Mouse (Mus musculus) midbrain, embryonic 15.5 days (tissue): ENCODE results near the gene Avil. TPM values are rescaled to one million over a fixed set of nuclear protein-coding genes. Genes with fewer than 3 reads are reported as not detected.

Experiments used
- ATAC-seq: fragments of 200-750 bp; cut with Nextera tagmentation; replicated peaks from 2 replicates; pipeline ENCODE4 v1.8.0; 2017; ENCODE audit warnings: moderate TSS enrichment
- H3K27ac ChIP-seq: fragments of 300-500 bp; sonication (generic); 2 replicates; pipeline ENCODE4 v1.5.1; 2015; ENCODE audit warnings: mild to moderate bottlenecking, inconsistent platforms
- H3K27me3 ChIP-seq: fragments of 300-500 bp; sonication (generic); replicated peaks from 2 replicates; pipeline ENCODE4 v1.6.1; 2015; ENCODE audit warnings: inconsistent platforms
- H3K36me3 ChIP-seq: fragments of 300-500 bp; sonication (generic); replicated peaks from 2 replicates; pipeline ENCODE4 v1.6.1; 2015; ENCODE audit warnings: inconsistent platforms
- H3K4me1 ChIP-seq: fragments of 300-500 bp; sonication (generic); 2 replicates; pipeline ENCODE4 v1.6.1; 2015; ENCODE audit warnings: inconsistent platforms
- H3K4me2 ChIP-seq: fragments of 300-500 bp; sonication (generic); 2 replicates; pipeline ENCODE4 v1.6.1; 2015; ENCODE audit warnings: inconsistent platforms, mild to moderate bottlenecking, moderate library complexity
- H3K4me3 ChIP-seq: fragments of 300-500 bp; sonication (generic); 2 replicates; pipeline ENCODE4 v1.5.1; 2015; ENCODE audit warnings: mild to moderate bottlenecking, inconsistent platforms
- H3K9ac ChIP-seq: fragments of 300-500 bp; sonication (generic); 2 replicates; pipeline ENCODE4 v1.6.1; 2015; ENCODE audit warnings: mild to moderate bottlenecking, inconsistent platforms
- H3K9me3 ChIP-seq: fragments of 300-500 bp; sonication (generic); 2 replicates; pipeline ENCODE4 v1.6.1; 2016; ENCODE audit warnings: inconsistent platforms
- WGBS: fragments of 180-500 bp; shearing (Covaris S2); methylation state at CpG from one replicate; pipeline ENCODE4 v1.1.7; 2015; ENCODE audit warnings: mixed read lengths; 5-methylcytosine and 5-hydroxymethylcytosine counted together
- microRNA counts: library from miRNA; unstranded; fragments of <30 nt; microRNA quantifications from one replicate; lab custom pipeline; 2016
- microRNA-seq: library from miRNA; unstranded; fragments of <30 nt; microRNA quantifications from one replicate; pipeline ENCODE4, GENCODE M21; 2016
- polyA plus RNA-seq: library from polyadenylated mRNA; unstranded; fragments of >200 nt; fragmentation: Nextera tagmentation; extraction: Ambion mirVana; gene quantifications from 2 replicates; pipeline ENCODE4 v1.2.1, GENCODE M21; 2015

Avil gene
- polyA plus RNA-seq, 1 experiment from 2014 or later = 2.2 TPM

DNA sequence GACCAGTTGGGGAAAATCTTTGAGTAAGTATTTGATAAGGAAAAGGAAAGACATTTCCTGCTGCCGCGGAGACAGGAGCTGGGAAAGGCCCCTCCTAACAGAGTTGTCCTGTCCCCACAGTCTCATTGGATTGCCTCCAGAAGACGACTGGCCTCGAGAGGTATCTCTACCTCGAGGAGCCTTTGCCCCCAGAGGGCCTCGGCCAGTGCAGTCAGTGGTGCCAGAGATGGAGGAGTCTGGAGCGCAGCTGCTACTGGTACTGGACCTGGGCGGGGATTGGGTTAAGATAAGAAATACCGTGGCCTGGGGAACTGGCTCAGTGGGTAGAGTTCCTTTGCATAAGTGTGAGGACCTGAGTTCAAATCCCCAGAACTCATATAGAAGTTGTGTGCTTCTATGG lies 65.5 kb downstream of the Avil start:
- Histone ChIP-seq H3K4me2 (no peak overlapping the region), H3K36me3 (peaks cover 36% of the 10 kb centered on the region), H3K9ac (no peak overlapping the region), H3K27me3 (no peaks in the 10 kb centered on the region), H3K27ac (no peak overlapping the region), H3K4me1 (peaks cover 58% of the 10 kb centered on the region), H3K4me3 (no peak overlapping the region), H3K9me3 (no peaks in the 10 kb centered on the region)
- no peak for ATAC-seq
- 89% methylated on average over 9 of the region's 9 CpGs for WGBS

DNA sequence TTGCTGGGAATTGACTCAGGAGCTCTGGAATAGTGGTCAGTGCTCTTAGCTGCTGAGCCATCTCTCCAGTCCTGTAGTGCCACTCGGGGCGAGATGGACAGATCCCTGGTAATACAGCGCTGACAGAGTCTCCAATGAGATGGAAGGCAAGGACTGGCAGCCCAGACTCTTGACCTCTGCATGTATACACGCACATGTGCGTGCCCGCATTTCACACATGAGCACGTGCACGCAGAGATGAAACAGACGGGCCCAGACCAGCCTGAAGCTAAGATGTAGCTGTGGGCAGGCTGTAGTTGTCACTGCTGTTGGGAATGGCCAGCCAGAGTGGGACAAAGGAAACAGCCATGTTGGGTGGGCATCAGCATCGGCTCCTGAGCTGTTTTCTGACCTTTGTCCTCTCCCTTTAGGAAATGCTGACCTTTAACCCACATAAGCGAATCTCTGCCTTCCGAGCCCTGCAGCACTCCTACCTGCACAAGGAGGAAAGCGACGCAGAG lies 66.1 kb downstream of the Avil start:
- no peaks in the 10 kb centered on the region for H3K9me3 ChIP-seq
- no peak overlapping the region for H3K4me3 ChIP-seq
- H3K4me2 ChIP-seq = no peak overlapping the region
- no peak overlapping the region for H3K27ac ChIP-seq
- H3K9ac ChIP-seq = no peak overlapping the region
- H3K36me3 ChIP-seq = peaks cover 36% of the 10 kb centered on the region
- WGBS = 92% methylated on average over 14 of the region's 14 CpGs
- no peak for ATAC-seq
- H3K27me3 ChIP-seq = no peaks in the 10 kb centered on the region
- H3K4me1 ChIP-seq = peaks cover 57% of the 10 kb centered on the region

DNA sequence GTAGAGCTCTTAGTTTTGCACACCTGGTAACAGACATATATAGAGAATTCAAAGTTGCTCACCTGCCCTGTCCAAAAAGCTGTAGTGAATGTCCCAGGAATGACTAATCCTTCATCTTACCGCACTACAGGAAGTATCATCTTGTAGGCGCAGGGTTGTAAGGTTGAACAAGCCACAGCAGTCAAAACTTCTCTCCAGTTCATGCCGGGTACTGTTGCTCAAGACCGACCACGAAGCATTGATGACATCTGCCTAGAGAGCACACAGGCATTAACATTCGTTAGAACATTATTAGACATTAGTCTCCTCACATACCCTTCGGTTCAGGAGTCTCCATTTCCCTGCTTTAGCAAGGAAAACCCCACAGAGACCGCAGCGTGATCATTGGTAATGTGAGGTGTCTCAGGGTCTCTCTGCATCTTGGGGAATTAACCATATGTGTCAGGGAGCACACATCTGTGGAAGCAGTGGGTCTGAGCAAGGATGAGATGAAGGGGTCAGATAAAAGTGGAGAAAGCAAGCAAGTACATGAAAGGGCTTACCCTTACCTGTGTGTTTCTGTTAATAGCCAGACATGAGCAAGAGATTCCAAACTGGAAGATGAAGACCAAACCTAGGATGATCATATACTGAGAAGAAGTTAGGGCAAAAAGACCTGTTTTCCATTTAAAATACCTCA lies 68.0 kb downstream of the Avil start:
- Histone ChIP-seq H3K4me3 (peak overlapping the region; percentile 78), H3K9me3 (no peaks in the 10 kb centered on the region), H3K36me3 (peaks cover 36% of the 10 kb centered on the region), H3K9ac (peak overlapping the region; percentile 62; the same call in 1 of the 2 replicates), H3K27me3 (no peaks in the 10 kb centered on the region), H3K27ac (peak overlapping the region; percentile 27; the same call in 1 of the 2 replicates), H3K4me2 (peak overlapping the region; percentile 77), H3K4me1 (peaks cover 44% of the 10 kb centered on the region)
- WGBS = 81% methylated on average over 9 of the region's 9 CpGs
- no peak for ATAC-seq

DNA sequence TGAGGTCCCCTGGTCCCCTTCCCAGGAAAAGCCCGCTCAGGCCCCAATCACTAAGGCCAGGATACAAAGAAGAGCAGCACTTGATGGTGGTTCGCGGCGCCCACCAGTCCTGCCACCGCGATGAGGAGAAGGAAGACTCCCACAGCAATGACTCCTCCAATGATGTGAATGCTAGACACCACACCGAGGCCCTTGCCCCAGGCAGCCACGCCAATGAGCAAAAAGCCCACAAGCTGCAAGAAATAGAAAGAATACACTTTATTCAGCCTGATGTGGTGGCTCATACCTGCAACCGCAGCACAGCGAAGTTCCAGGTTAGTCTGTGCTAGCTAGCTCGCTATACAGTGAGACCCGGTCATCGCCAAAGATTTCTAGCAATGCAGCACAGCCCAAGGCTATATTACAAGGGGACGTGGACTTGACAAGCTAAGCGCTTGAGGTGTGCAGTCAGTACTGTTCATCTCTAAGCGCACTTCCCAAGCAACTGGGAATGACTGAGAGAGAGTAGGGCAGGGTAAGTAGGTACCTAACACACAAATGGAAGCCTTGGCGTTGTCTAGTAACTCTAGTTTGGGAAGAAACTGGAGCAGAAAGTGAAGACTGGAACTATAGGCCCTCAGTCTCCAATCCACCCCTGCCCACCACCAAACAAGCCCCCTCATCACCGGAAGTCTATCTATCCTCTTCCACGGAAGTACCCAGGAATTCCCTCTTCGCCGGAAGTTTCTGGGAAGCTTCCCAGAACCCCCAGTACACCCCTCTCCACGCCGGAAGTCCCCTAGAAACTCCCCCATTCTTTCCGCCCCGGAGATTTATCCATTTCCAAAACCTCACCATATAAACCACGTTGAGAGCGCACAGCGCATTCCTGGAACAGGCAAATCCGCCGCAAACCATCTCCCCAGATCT lies 69.0 kb downstream of the Avil start:
- Histone ChIP-seq H3K4me2 (peak overlapping the region; percentile 77), H3K27ac (peak overlapping the region; percentile 95), H3K4me1 (peaks cover 42% of the 10 kb centered on the region), H3K36me3 (peaks cover 36% of the 10 kb centered on the region), H3K27me3 (no peaks in the 10 kb centered on the region), H3K9me3 (no peaks in the 10 kb centered on the region), H3K9ac (peak overlapping the region; percentile 62), H3K4me3 (peak overlapping the region; percentile 78)
- WGBS = 7% methylated on average over 30 of the region's 30 CpGs
- peak; percentile 79 for ATAC-seq

MicroRNAs encoded within 50 kb of the gene (microRNA counts, 519-probe panel; counts per million panel counts)
- 2,268 counts per million, percentile 31 among the panel's probes with 10 or more counts for microRNA mmu-miR-26a (lab: Ali Mortazavi, UCI)
- microRNA mmu-miR-546 (lab: Ali Mortazavi, UCI) = not detected

Small RNAs within 50 kb of the gene (microRNA-seq; reads per million reads assigned to microRNA genes)
- gene Mir26a-2 (28.3 reads per million, percentile 39 among the genes with 10 or more reads in this experiment), gene Mir546 (not detected)

Other genes starting within 250 kb of the Avil start
- gene Atp23, start 99.4 kb upstream of the Avil start, polyA plus RNA-seq = 12.2 and 13.3 TPM in 2 replicates
- gene Ctdsp2, start 22.0 kb upstream of the Avil start, polyA plus RNA-seq = 16.5 and 18.6 TPM in 2 replicates
- 57.3 and 62.7 TPM in 2 replicates for gene Tsfm, start 30.1 kb downstream of the Avil start, polyA plus RNA-seq
- 20.5 and 21.7 TPM in 2 replicates for gene Mettl1, start 40.7 kb downstream of the Avil start, polyA plus RNA-seq
- 0.08 and 0.37 TPM in 2 replicates for gene Eef1akmt3, start 40.8 kb downstream of the Avil start, polyA plus RNA-seq
- gene Cyp27b1, start 47.5 kb downstream of the Avil start, polyA plus RNA-seq = 0.06 and 0.18 TPM in 2 replicates
- 8.4 and 8.9 TPM in 2 replicates for gene March9, start 59.5 kb downstream of the Avil start, polyA plus RNA-seq
- 793 and 910 TPM in 2 replicates for gene Cdk4, start 62.8 kb downstream of the Avil start, polyA plus RNA-seq
- 113 and 120 TPM in 2 replicates for gene Tspan31, start 69.6 kb downstream of the Avil start, polyA plus RNA-seq
- 6.3 and 6.6 TPM in 2 replicates for gene Agap2, start 74.6 kb downstream of the Avil start, polyA plus RNA-seq
- gene Os9, start 120.4 kb downstream of the Avil start, polyA plus RNA-seq = 130 and 135 TPM in 2 replicates
- gene B4galnt1, start 164.5 kb downstream of the Avil start, polyA plus RNA-seq = 62.2 and 62.3 TPM in 2 replicates
- gene Slc26a10, start 179.9 kb downstream of the Avil start, polyA plus RNA-seq = 0.94 and 0.98 TPM in 2 replicates
- 20.6 and 21.9 TPM in 2 replicates for gene Arhgef25, start 189.4 kb downstream of the Avil start, polyA plus RNA-seq
- gene Dtx3, start 195.0 kb downstream of the Avil start, polyA plus RNA-seq = 288 and 297 TPM in 2 replicates
- 17.9 and 18.7 TPM in 2 replicates for gene Pip4k2c, start 210.9 kb downstream of the Avil start, polyA plus RNA-seq